Mouse (Mus musculus): ENCODE results near the gene Nfxl1.
A peak's percentile ranks its signal among the peaks of the same experiment; 100 is the strongest.
"Not testable (repeated sequence)": the region's sequence is repeated elsewhere in the genome, so short reads cannot be mapped to it uniquely, and the experiment has no call there.

Gene Nfxl1

GRCm38 (mm10) chr5:72559544-72560049, at the start of gene Nfxl1:
Nfxl1 (minus strand) TSS chr5:72559684.
- DNase-seq (ENCODE audit: low spot score in 2 of 2) = peak; percentile 74 to 95

DNA sequence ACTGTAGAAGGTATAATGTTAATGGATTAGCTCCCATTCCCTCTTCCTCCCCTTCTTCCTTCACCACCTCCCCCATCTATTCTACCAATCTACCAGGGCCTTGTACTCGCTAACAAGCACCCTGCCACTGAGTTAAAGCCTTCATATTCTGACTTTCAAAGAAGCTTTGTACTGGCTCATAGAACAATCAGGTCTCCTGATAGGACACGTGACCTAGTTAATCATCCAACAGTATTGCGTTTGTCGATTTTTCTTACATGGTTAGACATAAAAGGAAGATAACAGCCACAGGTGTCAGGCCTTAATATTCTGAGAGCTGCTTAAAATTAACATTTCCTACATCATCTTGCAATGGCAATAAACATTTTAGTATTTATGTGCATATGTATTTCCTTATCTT, 43.7 kb upstream of the Nfxl1 start:
- DNase-seq (ENCODE audit: low spot score in 2 of 2) = no peak

GRCm38 (mm10) chr5:72601006-72601405, 41.5 kb upstream of the Nfxl1 start:
- DNase-seq (ENCODE audit: low spot score in 2 of 2) = peak in 1 of 2 experiments; percentile 21

GRCm38 (mm10) chr5:72587192-72587681, 27.8 kb upstream of the Nfxl1 start, which contains the start of gene Gm5868:
Gm5868 (minus strand) TSS chr5:72587551.
- DNase-seq (ENCODE audit: low spot score in 2 of 2) = no peak

- DNase-seq (ENCODE audit: low spot score in 2 of 2) = not testable (repeated sequence)
Observed at GRCm38 (mm10) chr5:72586667-72587191, 27.2 kb upstream of the Nfxl1 start.

DNA sequence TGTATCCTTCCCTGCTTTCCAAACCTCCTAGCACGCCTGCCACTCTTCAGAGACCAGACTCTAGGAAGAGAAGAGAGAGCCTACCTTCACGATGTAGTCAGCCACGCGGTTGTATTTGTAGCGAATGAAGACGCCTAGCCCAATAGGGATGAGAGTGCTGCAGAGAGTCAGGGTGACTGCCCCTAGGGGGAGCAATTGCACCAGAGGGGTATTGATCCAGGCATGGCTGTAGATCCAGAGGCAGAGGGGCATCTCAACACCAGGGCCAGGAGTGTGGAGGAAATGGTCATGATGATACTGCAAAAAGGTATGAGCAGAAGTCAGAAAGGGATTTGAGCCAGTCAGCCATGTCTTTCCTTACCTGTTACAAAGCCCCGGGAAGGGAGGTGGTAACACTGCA, 26.6 kb upstream of the Nfxl1 start:
- not testable (repeated sequence) for DNase-seq (ENCODE audit: low spot score in 2 of 2)

GRCm38 (mm10) chr5:72580970-72581332, 21.5 kb upstream of the Nfxl1 start, which contains the start of gene Zar1:
Zar1 (minus strand) TSS chr5:72581254.
- DNase-seq (ENCODE audit: low spot score in 2 of 2) = not testable (repeated sequence)

DNA sequence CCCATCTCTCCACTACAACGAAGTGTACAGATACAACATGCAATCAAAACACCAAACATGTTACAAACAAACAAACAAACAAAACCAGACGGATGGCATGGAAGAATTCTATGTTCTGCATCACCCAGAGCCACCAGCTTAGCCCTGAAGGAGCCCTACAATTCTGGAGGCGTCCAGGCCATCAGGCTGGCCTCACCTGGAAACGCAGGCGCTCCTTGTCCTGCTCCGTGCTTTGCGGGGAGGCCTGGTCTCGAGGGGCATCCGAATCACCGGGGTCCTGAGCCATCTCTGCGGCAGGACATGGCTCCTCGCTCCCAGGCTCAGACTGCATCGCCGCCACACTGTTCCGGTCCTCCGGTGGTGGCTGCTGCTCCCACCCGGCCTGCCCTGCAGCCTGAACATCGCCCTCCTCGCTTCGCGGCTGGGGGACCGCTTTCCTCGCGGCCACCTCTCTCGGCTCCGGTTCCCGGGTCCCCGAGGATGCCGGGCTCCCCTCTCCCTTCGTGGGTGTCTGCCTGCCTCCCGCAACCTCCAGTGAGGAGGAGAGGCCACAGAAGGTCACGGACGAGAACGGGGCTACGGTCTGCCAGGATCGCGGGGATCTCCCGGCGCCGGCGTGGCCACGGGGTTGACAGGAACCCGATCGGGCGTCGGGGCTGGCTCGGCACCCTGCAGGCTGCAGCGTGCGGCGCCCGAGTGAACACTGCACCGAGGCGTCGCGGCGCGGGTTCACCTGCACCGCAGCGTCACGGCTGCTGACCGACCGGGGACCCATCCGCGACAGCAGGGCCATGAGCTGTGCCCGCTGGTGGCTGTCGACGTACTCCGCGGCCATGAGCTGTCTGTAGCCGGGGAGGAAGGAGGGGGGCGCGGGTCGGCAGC, 20.8 kb upstream of the Nfxl1 start:
- DNase-seq (ENCODE audit: low spot score in 2 of 2) = not testable (repeated sequence)

DNA sequence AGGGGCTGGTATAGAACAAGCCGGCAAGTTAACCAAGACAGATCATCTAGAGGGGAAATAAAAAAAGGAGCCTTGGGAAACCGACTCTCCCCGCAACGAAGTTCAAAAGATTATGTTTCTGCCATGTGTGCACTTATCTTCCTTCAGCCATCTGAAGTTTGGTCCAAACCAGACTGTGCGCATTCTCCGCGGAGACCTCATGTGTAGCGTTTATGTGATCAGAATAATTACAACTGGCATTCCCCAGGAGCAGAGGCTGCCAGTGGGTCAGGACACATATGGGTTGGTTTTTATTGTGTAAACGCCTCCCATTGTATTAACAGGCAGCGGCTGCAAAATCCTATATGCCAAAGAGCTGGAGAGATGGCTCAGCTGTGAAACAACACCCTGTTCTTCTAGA, 20.1 kb upstream of the Nfxl1 start:
- DNase-seq (ENCODE audit: low spot score in 2 of 2) = not testable (repeated sequence)

- no peak for DNase-seq (ENCODE audit: low spot score in 2 of 2)
Observed at GRCm38 (mm10) chr5:72565621-72566020, 6.1 kb upstream of the Nfxl1 start.

DNA sequence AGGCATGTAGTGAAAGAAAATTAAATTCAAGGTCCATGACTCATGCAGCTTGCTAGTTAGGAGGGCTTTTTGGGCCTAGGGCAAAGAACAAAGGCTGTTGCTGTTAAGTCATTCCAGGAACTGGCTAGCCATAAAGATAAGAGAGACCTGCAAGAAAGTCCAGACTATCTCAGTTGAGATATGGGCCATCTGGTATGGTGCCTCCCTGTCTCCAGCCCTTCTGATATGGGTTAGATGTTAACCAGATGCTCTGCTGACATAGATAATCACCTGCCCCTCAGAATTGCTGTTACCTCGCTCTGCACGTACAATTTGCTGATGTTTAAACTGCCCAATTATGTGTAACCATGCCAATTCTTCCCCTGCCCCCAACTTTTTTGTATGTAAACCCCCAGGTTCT, 3.7 kb upstream of the Nfxl1 start:
- DNase-seq (ENCODE audit: low spot score in 2 of 2) = not testable (repeated sequence)

GRCm38 (mm10) chr5:72560976-72561628, 1.6 kb upstream of the Nfxl1 start:
- no peak for DNase-seq (ENCODE audit: low spot score in 2 of 2)

DNA sequence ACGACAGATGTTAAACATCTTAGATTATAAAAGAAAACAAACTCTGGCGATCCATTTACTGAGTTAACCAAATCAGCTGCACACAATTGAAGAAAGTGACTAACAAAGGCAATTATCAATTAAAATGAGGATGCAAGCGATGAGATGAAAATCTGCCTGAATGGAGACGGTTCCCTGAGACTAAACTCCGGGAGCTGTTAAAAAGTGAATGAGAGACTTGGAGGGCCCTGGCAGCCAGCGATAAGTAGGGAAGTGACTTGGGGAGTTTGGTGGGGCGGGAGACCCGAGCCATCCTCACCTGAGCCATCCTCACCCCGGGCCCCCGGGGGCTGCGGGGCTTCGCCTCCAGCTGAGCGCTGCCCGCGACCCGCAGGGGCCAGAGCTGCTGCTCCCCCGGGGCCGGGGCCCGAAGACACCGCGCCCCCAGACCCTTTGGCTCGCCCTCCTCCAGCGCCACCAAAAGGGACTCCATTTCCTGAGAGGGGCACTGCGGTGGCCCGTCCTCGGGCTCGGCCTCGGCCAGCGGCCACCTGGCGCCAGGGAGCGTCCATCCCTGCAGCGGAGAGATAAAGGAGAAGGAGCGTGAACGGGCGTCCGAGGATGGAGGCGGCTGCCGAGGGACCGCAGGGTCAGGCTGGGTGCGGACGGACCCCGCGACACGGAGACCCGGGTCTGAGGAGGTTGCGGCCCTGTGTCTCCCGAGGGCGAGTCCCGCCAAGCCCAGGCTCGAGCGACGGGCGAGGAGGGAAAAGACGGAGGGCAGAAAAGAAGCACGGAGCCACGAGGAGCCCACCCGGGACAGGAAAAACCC, 563 bp downstream of the Nfxl1 start:
- peak in 1 of 2 experiments; percentile 30 for DNase-seq (ENCODE audit: low spot score in 2 of 2)

- no peak for DNase-seq (ENCODE audit: low spot score in 2 of 2)
Observed at GRCm38 (mm10) chr5:72556245-72556644, 3.2 kb downstream of the Nfxl1 start.

GRCm38 (mm10) chr5:72551209-72551608, 8.3 kb downstream of the Nfxl1 start:
- no peak for DNase-seq (ENCODE audit: low spot score in 2 of 2)

GRCm38 (mm10) chr5:72528896-72529295, 30.6 kb downstream of the Nfxl1 start:
- no peak for DNase-seq (ENCODE audit: low spot score in 2 of 2)

DNA sequence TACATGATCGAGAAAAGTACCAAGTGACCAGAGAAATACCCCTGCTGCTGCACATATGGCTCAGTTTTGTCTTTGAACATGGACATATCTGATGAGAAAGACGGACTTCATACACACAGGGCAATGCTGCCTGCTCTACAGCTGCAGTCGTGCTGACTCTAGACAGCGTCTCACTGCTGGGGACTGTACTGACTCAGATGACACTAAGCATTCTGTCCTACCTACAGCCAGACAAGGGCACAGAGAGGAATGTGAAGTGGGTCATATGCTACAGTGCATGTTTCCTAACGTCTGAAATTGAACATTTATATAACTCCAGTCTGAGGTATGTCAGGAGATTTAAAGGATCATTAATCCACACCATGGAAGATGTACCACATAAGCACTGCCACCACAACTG, 45.7 kb downstream of the Nfxl1 start:
- no peak for DNase-seq (ENCODE audit: low spot score in 2 of 2)

- peak in 1 of 2 experiments; percentile 26 for DNase-seq (ENCODE audit: low spot score in 2 of 2)
Observed at GRCm38 (mm10) chr5:72505740-72506139, 53.7 kb downstream of the Nfxl1 start.

DNA sequence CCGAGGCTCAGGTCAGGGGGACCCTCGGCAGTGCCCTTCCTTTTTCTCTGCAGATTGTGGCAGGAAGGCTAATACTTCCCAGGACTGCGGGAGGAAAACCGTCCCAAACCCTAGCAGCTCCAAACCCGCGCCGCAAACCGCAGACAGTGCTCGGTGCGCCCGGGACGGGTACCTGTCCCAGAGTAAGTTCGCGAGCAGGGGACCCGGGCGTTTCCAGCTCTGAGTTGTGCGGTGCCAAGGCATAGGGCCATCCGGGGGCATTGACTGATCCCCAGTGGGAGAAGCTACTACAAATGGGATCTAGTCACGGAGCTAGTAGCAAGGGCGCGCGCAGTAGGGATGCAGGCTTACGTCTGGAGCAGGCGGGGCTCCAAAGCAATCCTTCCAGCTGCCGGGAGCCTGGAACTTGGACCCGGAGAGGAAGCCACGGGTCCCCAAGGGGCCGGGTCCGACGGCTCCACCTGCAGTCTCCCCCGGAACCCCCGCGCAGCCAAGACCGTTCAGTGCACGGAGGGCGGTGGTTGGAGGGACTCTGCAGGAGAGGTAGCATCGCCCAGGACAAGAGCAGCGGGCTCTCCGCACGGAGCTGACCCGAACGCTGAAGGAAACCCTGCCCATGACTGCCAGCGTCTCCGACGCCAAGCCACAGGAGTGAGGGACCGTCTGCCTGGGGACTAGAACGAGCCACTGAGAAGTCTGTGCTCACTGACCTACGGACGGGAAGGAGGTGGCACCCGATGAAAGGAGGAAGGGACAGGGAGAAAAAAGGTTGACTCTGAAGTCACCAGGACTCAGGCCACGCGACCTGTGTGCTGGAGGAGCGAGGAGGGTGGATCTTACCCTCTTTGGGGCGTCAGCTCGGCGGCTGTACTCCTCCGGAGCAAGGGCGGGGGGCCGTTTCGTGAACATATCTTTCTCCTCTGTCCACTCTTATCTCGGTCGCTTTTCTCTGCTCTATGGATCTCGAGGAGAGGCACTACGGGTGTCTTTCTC, 55.7 kb downstream of the Nfxl1 start, which contains the start of gene Corin:
TSS of gene Corin (minus strand) at position 943 of the 993 bp plus-strand sequence.
- DNase-seq (ENCODE audit: low spot score in 2 of 2) = no peak

- DNase-seq (ENCODE audit: low spot score in 2 of 2) = no peak
Observed at GRCm38 (mm10) chr5:72502778-72503177, 56.7 kb downstream of the Nfxl1 start.

Data from left cerebral cortex, adult 9 months (tissue).